Mouse (Mus musculus) right cerebral cortex, adult 18-20 months (tissue): ENCODE measurements around the gene Pik3c2g.

Experiments
- DNase-seq: peaks from one replicate; pipeline ENCODE4 v3.0.0; 2022; ENCODE audit warnings: mixed read lengths

Pik3c2g gene

GRCm38 (mm10) chr6:139947106-139947879 is 360.3 kb downstream of the Pik3c2g start:
- DNase-seq: no peak

- no peak for DNase-seq
Measured at GRCm38 (mm10) chr6:139953596-139953995, 366.6 kb downstream of the Pik3c2g start.

- DNase-seq: no peak
Measured at GRCm38 (mm10) chr6:139957531-139958241, 370.7 kb downstream of the Pik3c2g start.

GRCm38 (mm10) chr6:139963775-139964174 is 376.8 kb downstream of the Pik3c2g start:
- no peak for DNase-seq

- no peak for DNase-seq
Measured at GRCm38 (mm10) chr6:139964895-139965294, 377.9 kb downstream of the Pik3c2g start.

GRCm38 (mm10) chr6:139966684-139967083 is 379.7 kb downstream of the Pik3c2g start:
- DNase-seq: no peak

- DNase-seq: no peak
Measured at GRCm38 (mm10) chr6:139971608-139972298, 384.7 kb downstream of the Pik3c2g start.

- DNase-seq: no peak
Measured at GRCm38 (mm10) chr6:139974668-139975067, 387.6 kb downstream of the Pik3c2g start.

- no peak for DNase-seq
Measured at GRCm38 (mm10) chr6:139978114-139978513, 391.1 kb downstream of the Pik3c2g start.

GRCm38 (mm10) chr6:139981061-139981460 is 394.0 kb downstream of the Pik3c2g start:
- DNase-seq: no peak

GRCm38 (mm10) chr6:139984069-139984468 is 397.0 kb downstream of the Pik3c2g start:
- no peak for DNase-seq

- no peak for DNase-seq
Measured at GRCm38 (mm10) chr6:139986564-139986963, 399.5 kb downstream of the Pik3c2g start.

- DNase-seq: no peak
Measured at GRCm38 (mm10) chr6:139989075-139989474, 402.1 kb downstream of the Pik3c2g start.

GRCm38 (mm10) chr6:139989597-139989996 is 402.6 kb downstream of the Pik3c2g start:
- DNase-seq: no peak

GRCm38 (mm10) chr6:140005181-140005580 is 418.2 kb downstream of the Pik3c2g start:
- no peak for DNase-seq
